Mouse (Mus musculus): ENCODE data around the gene Sox13.

The Sox13 gene

DNA sequence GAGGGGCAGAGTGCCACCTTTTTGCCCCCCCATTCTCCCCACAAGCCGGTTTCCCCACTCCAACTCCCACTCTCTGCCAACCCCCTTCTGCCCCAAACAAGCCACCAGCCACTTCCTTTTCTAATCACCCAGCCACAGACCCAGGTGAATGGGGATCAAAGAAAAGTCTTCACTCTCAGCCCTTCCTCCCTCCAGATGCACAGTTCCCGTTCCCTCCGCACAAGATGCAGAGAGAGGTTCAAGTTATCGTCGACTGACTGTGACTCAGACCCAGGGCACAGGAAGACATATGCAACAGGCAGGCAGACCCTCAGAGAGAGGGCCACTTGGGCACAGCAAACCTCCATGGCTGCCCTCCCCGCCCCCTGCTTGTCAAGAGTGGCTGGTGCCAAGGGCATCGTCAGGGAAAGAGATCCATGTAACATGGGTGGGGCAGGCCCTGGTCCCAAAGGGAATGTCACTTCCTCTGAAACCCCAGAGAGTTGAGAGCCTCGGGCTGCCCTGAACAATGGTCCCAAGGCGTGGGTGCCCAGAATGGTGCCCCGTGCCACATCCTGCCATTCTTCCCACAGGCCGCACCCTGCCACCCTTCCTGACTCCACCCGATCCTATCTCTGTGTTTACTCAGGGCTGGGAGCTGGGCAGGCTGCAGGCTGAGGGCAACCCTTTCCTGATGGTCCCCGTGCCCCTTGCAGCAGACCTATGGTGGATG is 24.0 kb downstream of the Sox13 start:
- no peak for DNase-seq (ENCODE audit: low spot score in 2 of 2)

DNA sequence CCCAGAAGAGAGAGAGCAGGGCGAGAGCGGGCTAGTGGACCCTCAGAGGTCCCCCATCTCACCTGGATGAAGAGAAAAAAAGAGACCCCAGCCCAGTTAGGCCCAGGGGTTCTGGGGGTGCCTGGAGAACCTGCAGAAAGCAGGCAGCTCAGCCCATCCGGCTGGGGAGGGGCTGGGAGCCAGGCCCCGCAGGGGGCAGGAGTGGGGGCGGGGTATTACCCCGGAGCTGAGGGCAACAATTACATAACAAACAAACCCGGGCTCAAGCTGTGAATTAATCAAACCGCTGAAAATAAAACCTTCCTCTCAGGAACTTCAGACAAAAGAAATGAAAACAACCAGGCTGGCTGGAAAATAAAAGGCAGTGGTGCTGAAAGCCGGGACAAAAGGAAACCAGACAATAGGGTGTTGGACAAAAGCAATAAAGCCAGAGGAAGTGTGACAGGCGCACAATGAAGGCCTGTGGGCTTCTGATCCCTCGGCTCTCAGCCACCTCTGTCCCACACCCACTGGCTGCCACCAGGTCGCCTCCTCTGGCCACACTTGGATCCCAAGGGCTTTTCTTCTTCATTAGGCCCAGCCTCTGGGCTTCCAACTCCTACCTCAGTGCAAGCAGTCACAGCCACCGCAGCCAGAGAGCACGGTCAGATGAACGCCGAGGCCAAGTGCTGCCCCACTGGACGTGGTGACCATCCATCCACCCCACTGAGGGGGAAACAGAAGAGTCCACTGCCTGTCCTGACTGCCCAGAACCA is 26.5 kb downstream of the Sox13 start:
- no peak for DNase-seq (ENCODE audit: low spot score in 2 of 2)

DNA sequence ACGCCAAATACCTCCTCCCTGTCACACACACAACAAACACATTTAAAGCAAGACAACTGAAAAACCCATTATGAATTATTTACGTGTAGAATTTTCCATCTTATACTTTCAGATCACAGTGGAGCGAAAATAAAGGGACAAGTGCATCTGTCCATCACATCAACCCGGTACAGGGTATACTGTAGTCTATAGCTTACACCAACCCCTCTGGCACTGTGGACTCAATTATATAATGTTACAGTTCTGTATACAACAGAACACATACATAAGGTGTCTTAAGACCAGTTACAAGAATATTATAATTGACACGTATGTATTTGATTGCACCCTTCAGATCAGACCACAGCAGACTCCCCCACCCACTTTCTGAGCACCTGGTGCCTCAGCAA is 27.1 kb downstream of the Sox13 start:
- DNase-seq (ENCODE audit: low spot score in 2 of 2), result no peak

DNA sequence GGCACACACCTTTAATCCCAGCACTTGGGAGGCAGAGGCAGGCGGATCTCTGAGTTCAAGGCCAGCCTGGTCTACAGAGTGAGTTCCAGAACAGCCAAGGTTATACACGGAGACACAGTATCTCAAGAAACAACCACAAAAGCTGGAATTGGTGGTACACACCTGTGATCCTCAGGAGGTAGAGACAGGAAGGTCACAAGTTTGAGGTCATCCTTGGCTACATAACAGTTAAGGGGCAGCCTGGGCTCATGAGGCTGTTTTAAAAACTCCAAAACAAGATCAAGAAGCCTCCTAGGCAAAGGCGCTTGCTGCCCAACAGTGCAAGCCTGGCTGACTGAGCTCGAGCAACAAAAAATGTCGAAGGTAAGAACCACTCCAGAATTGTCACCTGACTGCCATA is 27.5 kb downstream of the Sox13 start:
- DNase-seq (ENCODE audit: low spot score in 2 of 2), result no peak

DNA sequence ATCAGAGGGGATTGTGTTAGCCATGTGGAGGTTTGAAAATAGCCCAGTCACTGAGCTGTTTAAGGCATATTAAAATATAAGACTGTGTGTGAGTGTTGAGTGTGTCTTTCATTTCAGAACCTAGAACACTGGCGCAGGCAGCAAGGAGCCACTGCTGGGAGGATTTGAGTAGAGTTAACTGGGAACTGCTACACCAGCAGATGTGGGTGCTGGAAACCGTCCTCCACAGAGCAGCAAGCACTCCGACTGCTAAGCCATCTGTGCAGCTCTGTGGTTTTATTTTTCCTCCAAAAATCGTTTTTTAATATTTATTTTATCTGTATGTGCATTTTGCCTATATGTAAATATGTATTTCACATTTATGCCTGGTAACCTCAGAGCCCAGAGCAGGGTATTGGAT is 29.5 kb downstream of the Sox13 start:
- DNase-seq (ENCODE audit: low spot score in 2 of 2), result no peak

DNA sequence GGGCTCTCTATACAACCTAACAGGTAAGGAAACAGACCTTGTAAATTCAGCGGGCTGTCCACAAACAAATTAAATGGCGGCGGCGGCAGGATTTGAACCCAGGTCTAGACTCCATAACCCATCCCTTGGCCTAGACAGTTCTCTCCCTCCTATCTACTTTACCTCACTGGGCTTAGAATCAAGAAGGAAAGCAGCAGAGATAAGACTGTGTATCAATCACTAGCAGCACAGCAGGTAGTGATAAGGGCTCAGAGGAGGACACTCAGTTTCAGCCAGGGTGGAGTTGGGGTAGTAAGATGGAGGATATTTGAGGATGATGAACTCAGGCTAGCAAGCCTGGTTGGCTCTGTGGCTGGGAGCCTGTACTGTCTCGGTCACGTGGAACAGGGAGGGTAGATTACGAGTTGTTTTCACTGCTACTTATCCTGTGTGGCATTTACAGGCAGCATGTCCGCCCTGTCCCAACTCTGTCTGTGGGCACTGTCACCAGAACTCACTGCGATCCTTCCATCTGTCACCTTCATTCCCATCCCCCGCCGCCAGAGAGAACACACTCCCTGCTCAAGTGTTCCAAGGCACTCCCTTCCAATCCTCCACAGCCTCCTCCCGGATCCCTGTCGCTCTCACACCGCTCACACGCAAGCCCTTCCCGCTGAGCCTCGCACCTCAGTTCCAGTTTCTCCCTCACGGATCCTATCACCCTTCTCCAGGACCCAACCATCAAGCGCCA is 36.5 kb downstream of the Sox13 start:
- DNase-seq (ENCODE audit: low spot score in 2 of 2), result no peak

DNA sequence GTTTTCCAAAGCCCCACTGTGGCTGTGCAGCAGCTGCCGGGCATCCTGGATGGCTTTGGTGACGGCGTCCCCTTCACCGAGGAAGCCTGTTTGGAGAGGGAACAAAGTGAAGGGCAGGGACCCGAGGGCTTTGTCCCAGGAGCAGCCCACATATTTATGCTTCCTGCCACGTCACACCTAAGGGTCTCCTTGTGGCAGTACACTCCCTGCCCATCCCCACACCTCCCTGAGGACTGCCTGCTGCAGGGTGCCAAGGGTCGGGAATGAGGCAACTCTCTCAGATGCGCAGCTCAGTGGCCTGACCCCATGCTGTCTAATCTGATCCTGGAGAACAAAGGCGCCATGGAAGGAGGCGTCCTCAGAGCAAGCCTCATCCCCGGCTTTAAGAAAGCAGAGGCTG is 38.0 kb downstream of the Sox13 start:
- no peak for DNase-seq (ENCODE audit: low spot score in 2 of 2)

DNA sequence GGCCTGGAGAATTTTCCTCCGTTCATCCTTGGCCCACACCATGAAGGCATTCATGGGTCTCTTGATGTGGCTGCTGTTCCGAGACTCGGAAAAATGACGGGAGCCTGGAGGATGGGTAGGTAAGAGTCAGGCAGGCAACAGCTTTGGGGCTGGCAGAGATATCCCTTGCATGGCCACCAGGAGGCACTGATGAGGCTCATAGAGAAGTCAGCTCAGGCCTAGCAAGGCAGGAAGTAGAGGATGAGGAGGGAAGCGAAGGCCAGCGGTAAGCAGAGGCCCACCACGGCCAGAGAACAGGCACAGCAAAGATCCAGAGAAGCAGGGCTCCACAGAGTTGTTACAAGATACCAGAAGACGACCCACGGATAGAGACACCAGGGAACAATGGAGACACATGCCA is 38.7 kb downstream of the Sox13 start:
- DNase-seq (ENCODE audit: low spot score in 2 of 2), result peak; percentile 77 to 90

DNA sequence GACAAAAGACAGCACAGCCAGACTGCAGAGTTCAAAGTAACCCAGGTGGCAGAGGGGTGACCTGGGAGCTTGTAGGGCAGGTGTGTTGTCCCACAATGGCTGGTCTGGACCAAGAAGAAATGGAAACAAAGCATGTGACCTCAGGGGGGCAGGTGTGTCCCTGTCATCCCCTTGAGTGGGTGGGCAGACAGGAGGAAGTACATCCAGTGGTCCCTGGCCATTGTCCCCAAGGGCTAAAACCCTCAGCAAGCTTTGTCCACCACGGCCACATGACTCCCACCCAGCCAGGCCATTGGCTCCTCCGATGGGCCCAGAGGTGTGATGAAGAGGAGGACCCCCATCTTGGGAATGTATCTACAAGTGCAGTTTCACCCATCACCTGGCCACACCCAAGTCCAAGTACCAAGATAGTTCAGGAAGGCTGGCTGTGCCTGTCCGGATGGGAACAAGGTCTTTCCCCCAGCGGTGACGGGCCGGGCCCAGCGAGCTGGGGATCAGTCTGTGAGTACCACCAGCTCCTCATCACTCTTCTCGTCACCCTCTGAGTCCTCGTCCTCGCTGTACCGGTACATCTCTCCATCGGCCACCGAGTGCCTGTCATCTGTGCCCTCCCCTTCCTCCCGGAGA is 40.9 kb downstream of the Sox13 start:
- DNase-seq (ENCODE audit: low spot score in 2 of 2), result no peak

DNA sequence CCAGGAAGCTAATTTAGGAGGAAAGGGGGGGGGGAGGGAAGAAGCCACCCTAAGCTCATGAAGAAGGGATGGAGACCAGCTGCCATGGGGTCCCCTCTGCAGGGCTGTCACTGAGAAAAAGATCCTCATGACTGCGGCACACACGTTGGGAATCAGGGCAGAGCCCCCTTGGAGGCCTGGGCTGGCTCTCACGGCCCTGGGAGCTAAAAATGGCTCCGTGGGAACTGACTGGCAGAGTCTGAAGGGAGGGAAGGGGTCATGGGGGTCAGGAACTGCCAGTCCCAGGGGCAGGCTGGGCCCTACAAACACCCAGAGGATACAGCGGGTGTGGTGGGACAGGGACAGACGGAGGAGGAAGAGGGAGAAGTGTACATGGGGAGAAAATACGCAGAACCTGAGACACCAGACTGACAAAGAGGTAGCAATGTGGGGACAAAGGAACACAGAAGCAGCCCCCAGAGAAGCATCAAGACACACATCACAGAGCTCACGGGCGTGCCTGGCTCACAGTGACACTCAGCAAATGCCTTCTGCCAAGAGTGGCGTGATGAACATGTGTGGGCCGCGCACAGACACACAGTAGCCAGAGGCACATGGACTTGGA is 41.5 kb downstream of the Sox13 start:
- DNase-seq (ENCODE audit: low spot score in 2 of 2), result no peak

DNA sequence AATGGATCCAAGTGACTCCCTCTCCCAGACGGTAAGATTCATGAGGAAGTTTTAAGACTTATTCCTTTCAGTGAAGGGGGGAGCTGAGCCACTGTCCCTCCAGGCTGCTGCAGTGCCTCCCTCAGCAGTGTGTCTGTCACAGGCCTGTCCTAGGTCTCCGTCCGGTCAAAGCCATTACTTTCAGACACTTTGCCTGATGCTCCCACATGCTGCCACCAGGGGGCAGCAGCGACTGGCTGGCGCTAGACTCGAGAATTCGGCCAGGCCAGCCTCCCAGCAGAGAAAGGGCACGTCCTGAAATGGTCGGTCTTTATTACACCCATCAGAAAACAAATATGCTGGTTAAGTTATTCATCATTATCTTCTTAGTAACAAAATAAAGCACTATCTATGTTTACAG is 42.2 kb downstream of the Sox13 start:
- no peak for DNase-seq (ENCODE audit: low spot score in 2 of 2)

DNA sequence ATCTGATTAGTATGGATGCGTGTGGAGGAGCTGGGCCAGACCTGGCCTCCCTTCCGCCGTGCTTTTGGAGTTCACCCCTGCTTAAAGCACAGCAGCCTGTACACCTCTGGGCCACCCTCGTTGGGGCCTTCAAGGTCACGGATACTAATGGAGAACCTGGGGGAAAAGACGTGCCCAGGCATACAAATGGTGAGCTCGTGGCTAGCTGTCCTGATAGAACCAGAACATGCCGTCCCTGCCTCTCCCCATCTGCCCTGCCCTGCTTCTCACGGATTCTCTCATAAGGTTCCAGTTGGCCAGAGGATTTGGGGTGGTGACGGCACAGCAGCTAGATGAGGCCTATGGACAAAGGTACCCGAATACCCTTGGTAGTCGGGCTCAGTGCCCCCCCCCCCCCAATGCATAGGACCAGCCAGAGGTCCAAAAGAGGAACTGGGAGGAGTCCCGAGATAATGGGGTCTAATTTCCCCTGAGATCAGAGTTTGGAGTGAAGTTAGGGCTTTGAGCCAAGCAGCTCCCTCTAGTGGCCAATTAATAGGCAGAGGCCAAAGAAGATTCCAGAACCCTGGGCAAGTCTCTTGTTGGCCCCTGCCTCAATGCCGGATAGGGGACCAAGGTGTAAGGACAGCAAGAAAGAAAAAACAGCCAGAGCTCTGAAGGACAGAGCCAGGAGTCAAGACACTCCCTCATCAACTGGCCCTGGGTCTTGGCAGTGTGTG is 43.7 kb downstream of the Sox13 start:
- no peak for DNase-seq (ENCODE audit: low spot score in 2 of 2)

DNA sequence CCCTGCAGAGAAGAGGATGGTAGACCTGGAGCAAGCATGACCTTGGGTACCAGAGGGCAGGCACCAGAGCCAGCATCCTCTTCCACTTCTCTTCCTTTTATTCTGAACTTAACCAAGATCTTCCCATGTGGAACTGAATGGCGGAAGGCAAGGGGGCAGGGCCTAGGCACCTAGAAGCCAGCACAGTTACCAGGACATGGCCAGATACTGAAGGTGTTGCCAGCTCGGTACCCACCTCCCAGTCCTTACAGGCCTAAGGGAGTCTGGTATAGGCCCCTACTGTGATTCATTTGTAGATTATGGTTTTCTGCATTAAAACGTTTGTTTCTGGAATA is 44.2 kb downstream of the Sox13 start:
- no peak for DNase-seq (ENCODE audit: low spot score in 2 of 2)

DNA sequence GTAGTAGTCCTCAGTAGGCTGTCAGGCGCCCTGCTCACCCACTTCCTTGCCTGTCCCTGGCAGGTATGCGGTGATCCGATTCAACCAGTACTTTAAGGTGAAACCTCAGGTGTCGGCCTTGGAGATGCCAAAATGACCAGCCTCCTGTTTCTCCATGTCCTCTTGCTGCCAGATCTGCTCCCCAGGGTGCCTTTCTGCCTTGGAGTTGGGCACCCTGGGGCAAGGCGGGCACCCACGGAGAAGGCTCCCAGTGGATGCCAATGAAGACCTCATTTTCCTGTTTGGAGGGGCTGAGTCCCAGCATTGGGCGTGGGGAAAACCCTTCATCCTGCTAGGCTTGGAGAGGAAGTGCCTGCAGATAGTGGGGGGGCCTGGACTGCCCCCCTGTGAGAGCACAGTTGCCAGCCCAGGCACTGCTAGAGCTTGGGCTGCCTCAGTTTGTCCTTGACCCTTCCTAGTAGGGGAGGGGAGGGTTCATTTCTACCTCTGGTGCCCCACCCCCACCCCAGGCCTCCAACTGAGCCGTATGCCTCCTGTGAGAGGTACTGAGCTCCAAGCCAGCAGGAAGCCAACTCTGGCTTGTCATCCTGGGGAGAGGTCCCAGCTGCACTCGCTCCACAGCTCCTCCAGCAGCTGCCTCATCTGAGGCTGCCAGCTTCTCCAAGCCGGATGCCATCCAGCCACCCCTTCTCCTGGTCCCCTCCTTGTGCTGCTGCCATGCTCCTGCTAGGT is 44.8 kb downstream of the Sox13 start:
- no peak for DNase-seq (ENCODE audit: low spot score in 2 of 2)

DNA sequence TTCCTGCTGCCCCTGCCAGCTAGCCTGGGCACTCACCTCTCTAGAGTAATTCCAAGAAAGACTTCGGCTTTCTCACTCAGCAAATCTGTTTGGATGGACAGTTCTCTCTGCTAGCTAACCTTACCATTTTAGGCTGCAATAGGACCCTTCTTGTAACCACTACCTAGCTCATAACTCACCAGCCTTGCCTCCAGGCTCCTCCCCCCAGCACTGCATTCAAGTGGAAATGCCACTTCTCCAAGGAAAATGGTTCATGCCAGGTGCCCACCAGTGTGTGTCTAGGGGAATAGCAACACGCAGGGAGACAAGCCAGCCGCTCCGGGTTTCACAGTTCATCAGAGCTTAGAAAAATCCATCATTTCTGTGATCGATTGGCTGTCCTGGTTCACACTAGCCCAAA is 46.6 kb downstream of the Sox13 start:
- no peak for DNase-seq (ENCODE audit: low spot score in 2 of 2)

DNA sequence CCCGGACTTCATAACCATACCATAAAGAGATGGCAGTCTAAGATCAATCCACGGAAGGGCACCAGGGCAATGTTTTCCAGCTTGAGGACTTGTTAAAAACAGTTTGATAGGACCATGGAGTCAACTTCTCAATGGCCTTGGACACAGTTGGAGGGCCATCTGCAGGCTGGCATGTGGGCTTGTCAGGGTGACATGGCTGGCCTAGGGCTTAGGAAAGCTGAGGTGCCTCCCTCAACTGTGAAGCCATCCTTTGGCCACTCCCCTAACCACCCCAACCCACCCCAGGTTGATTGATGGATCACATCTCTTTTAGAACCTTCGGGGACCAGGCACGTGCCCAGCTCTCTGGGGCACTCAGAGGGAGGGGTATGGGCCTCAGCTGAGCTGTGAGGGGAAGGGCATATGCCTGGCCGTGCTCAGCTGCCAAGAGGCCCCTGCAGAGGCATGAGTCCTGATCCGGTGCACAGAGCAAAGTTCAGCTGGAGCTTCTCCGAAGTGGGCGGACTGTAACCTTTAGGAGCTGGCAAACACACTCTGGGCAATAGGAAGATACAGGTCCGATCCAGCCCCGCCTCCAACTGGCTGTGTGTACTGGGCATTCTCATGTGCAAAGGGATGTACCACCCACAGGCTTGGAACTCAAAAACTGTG is 48.4 kb downstream of the Sox13 start:
- DNase-seq (ENCODE audit: low spot score in 2 of 2), result no peak

DNA sequence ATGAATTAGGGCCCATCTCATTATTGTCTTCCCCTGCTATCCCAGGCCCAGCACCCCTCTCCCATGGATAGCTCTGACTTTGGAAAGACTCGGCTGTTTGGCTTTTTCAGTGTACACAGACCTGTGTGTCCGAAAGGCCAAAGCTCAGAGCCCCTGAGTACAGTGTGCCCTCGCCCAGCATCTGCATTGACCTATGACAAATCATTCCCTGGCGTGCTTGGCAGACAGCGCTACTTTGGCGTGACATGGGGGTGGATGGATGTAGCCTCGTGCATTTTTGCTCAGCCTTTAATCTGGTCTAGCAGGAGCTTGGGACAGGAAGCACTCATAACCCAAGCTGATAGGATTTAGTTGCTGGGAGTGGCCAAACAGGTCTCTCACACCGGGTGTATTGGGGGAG is 52.1 kb downstream of the Sox13 start:
- DNase-seq (ENCODE audit: low spot score in 2 of 2), result no peak

DNA sequence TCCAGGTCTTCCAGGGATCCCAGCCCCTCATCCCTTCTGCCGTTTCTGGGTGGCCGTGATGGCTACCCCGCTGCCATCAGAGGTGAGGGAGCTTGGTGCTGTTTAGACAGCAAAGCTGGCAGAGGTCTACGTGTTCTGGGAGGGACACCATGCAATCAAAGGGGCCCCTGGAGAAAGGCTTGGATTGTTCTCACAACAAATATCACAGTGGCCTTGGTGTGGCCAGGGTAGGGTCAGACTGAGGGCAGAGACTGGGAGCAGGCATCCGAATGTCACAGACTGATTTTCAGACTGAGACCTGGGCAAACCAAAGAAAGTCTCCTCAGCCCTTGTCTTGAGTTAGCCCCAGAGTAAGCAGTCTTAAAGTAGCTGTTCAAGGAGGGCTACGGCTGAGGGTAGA is 52.7 kb downstream of the Sox13 start:
- no peak for DNase-seq (ENCODE audit: low spot score in 2 of 2)

DNA sequence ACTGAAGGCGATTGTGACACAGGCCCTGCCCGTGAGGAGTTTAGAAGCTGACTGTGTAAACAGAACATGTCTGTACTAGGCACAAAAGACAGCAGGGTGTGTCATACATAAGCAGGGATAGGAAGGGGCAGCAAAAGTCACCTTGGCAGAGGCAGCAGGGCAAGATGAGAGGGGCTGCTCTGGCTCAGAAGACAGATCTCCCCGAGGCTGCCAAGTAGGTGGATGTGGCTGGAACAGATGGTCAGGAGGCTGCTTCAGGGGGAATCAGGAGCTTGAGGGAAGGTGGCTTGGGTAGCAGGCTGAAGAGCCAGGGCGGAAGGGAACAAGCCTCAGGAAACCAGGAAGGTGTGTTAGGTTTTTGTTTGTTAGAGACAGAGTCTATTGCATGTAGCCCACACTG is 53.8 kb downstream of the Sox13 start:
- DNase-seq (ENCODE audit: low spot score in 2 of 2), result no peak

DNA sequence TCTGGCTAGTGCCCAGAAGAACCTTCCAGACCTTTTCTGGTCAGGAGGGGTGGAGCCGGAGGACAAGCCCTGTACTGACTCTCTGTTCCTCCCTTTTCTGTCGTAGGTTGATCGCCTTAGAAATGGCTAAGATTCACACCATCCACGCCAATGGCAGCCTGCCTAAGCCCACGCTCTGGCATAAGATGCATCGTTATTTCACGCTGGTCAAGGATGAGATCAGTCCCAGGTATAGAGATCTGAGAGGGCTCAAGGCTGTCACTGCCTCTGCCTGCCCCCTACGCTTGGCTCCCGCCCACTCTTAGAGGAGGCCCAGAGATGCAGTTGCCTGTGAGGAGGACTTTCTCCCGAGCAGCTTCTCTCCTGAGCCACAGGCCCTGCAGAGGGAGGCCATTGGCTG is 55.5 kb downstream of the Sox13 start:
- no peak for DNase-seq (ENCODE audit: low spot score in 2 of 2)

Data from spleen, postnatal 4 days (tissue).